Mouse (Mus musculus): ENCODE measurements around the gene Galnt4. TPM values are rescaled to one million over a fixed set of nuclear protein-coding genes. Genes with fewer than 3 reads are reported as not detected.

Gene Galnt4
- polyA plus RNA-seq, 1 experiment from 2014 or later, result 2.9 TPM

DNA sequence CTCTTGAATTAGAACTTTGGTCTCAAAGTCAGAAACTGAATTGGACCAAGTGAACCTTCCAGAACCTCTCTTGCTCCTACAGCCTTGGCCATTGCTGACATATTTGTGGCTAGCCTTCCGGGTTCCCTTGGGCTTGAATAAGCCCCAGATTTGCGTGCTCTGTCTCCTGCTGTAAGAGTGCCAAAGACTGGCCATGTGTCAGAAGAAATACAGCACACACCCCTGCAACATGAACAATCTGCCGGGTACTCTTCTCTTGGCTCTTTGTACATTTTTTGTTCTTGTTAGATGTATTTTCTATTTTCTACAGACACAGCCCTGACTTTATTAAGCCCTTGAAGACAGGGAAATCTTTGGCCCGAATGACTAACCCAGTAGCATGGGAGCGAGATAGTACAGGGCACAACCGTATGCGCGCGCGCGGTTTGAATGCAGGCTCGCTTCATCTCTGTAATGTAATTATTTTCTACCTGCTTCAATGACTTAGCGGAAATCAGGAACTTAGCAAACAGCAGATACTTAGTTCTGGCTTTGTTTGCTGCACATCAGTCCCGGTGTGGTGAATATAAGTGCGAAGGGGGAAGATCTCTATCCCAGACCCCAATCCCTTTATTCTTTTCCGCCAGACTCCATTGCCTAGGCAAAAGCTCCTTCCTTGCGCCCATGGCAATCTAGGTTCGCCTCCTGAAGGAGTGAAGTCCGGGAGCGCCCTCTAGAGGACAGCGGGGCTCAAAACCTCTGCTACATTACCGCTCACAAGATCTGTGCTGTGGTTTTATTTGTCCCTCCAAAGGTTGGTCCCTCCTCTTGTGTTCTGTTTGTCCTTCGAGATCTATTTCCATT is 23.3 kb upstream of the Galnt4 start:
- H3K4me1 ChIP-seq (ENCODE audit: control insufficient read depth, insufficient read depth, low read length), result no peaks in the 10 kb centered on the region
- H3K27ac ChIP-seq (ENCODE audit: low read depth, low read length), result no peak overlapping the region
- H3K9ac ChIP-seq (replicated peaks; ENCODE audit: low read depth, low read length), result no peak overlapping the region
- H3K36me3 ChIP-seq (ENCODE audit: control insufficient read depth, insufficient read depth, low read length), result no peaks in the 10 kb centered on the region
- WGBS, result 48% methylated on average over 23 of the region's 23 CpGs
- H3K4me3 ChIP-seq (ENCODE audit: low read depth, low read length), result no peak overlapping the region
- H3K9me3 ChIP-seq (ENCODE audit: control insufficient read depth, low read length), result no peaks in the 10 kb centered on the region
- ATAC-seq (ENCODE audit: low read depth), result peak; percentile 93
- H3K27me3 ChIP-seq (ENCODE audit: control insufficient read depth, insufficient read depth, low read length), result no peaks in the 10 kb centered on the region
- no peak overlapping the region for H3K4me2 ChIP-seq (ENCODE audit: low read depth, low read length)

DNA sequence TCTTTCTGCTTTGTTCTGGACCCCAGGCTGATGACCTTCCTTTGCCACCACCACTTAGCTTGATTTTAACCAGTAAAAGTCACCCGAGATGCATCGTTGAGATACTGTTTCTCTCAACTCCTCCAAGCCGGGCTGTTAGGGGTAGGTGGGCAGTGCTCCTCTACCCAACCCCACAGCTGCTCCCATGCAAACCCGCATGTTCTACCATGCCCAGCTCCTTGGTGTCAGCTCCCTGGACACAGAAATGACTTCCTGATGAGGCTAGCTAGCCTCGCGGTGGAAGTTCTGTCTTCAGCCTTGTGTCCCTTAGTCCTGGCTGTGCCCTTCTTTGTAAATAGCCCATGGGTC is 22.7 kb upstream of the Galnt4 start:
- Histone ChIP-seq H3K9ac (replicated peaks; ENCODE audit: low read depth, low read length) (no peak overlapping the region), H3K4me1 (ENCODE audit: control insufficient read depth, insufficient read depth, low read length) (no peaks in the 10 kb centered on the region), H3K4me3 (ENCODE audit: low read depth, low read length) (no peak overlapping the region), H3K27ac (ENCODE audit: low read depth, low read length) (no peak overlapping the region), H3K9me3 (ENCODE audit: control insufficient read depth, low read length) (no peaks in the 10 kb centered on the region), H3K36me3 (ENCODE audit: control insufficient read depth, insufficient read depth, low read length) (no peaks in the 10 kb centered on the region), H3K27me3 (ENCODE audit: control insufficient read depth, insufficient read depth, low read length) (no peaks in the 10 kb centered on the region), H3K4me2 (ENCODE audit: low read depth, low read length) (no peak overlapping the region)
- peak; percentile 19; the same call in 1 of the 2 replicates for ATAC-seq (ENCODE audit: low read depth)
- WGBS, result 63% methylated on average over 6 of the region's 6 CpGs

DNA sequence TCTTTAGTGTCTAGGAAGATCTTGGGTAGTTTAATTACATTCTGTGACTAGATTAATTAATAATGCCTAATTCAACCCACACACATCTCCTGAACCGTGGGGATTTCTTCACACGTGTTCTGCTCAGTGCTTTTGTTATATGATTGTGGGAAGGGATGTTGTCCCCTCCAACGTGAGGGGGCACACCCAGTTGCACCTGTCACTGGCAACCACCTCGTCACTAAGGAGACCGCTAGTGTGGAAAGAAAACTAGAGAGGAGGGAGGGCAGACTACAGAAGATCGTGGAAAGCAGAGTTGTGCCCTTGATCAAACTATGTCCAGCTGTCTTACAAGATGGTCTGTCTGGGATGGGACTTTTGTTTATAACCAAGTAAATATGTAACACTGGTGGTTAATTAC is 21.9 kb upstream of the Galnt4 start:
- no peak overlapping the region for H3K4me3 ChIP-seq (ENCODE audit: low read depth, low read length)

DNA sequence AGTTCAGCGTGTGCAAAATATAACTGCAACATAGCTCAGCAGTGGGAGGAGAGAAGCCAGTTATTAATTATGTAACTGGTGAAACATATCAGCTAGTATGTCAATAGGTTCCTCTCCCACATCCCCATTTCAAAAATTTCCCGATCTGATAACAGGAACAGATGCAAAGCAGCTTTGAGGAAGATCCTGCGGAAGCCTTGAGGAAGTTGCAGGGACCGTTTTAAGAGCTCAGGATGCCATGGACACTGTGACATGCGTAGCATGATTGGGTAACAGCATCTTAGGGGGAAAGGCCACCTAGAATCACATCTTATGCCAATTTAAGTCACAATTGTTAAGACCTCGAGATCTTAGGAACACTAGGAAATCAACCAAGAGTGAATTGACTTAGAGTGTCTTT is 18.1 kb upstream of the Galnt4 start:
- WGBS, result 86% methylated on average over 6 of the region's 6 CpGs
- no peaks in the 10 kb centered on the region for H3K36me3 ChIP-seq (ENCODE audit: control insufficient read depth, insufficient read depth, low read length)
- H3K27me3 ChIP-seq (ENCODE audit: control insufficient read depth, insufficient read depth, low read length), result no peaks in the 10 kb centered on the region
- H3K4me2 ChIP-seq (ENCODE audit: low read depth, low read length), result no peak overlapping the region
- H3K9ac ChIP-seq (replicated peaks; ENCODE audit: low read depth, low read length), result no peak overlapping the region
- no peak overlapping the region for H3K4me3 ChIP-seq (ENCODE audit: low read depth, low read length)
- ATAC-seq (ENCODE audit: low read depth), result no peak
- H3K9me3 ChIP-seq (ENCODE audit: control insufficient read depth, low read length), result no peaks in the 10 kb centered on the region
- H3K27ac ChIP-seq (ENCODE audit: low read depth, low read length), result no peak overlapping the region
- no peaks in the 10 kb centered on the region for H3K4me1 ChIP-seq (ENCODE audit: control insufficient read depth, insufficient read depth, low read length)

More for the DNA sequence above, 21.9 kb upstream of the Galnt4 start:
- Histone ChIP-seq H3K4me1 (ENCODE audit: control insufficient read depth, insufficient read depth, low read length) (no peaks in the 10 kb centered on the region), H3K27ac (ENCODE audit: low read depth, low read length) (no peak overlapping the region), H3K36me3 (ENCODE audit: control insufficient read depth, insufficient read depth, low read length) (no peaks in the 10 kb centered on the region), H3K9me3 (ENCODE audit: control insufficient read depth, low read length) (no peaks in the 10 kb centered on the region), H3K27me3 (ENCODE audit: control insufficient read depth, insufficient read depth, low read length) (no peaks in the 10 kb centered on the region), H3K4me2 (ENCODE audit: low read depth, low read length) (no peak overlapping the region), H3K9ac (replicated peaks; ENCODE audit: low read depth, low read length) (no peak overlapping the region)
- 71% methylated on average over 6 of the region's 6 CpGs for WGBS
- ATAC-seq (ENCODE audit: low read depth), result no peak

DNA sequence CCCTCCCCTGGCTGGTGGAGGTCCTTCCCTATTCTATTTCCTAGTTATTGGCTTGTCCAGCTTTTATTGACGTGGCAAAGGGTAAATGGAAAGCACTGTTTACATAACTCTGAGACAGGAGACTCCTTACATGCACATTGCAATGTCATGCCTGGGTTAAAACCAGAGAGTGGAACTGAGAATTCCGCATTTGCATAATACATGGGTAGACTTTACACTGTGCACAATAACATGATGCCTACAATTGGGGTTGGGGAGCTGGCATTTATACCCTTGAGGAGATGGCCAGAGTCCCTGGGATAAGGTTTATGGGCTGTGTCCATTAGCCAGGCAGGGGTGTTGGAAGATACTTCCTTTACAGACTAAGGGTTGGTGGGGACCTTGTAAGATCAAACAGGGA is 14.6 kb upstream of the Galnt4 start:
- H3K9me3 ChIP-seq (ENCODE audit: control insufficient read depth, low read length), result no peaks in the 10 kb centered on the region
- H3K27me3 ChIP-seq (ENCODE audit: control insufficient read depth, insufficient read depth, low read length), result no peaks in the 10 kb centered on the region
- no peak overlapping the region for H3K9ac ChIP-seq (replicated peaks; ENCODE audit: low read depth, low read length)
- no peak for ATAC-seq (ENCODE audit: low read depth)
- H3K4me3 ChIP-seq (ENCODE audit: low read depth, low read length), result no peak overlapping the region
- H3K4me1 ChIP-seq (ENCODE audit: control insufficient read depth, insufficient read depth, low read length), result no peaks in the 10 kb centered on the region
- H3K4me2 ChIP-seq (ENCODE audit: low read depth, low read length), result no peak overlapping the region
- H3K36me3 ChIP-seq (ENCODE audit: control insufficient read depth, insufficient read depth, low read length), result no peaks in the 10 kb centered on the region
- 87% methylated on average over 2 of the region's 2 CpGs for WGBS
- H3K27ac ChIP-seq (ENCODE audit: low read depth, low read length), result no peak overlapping the region

DNA sequence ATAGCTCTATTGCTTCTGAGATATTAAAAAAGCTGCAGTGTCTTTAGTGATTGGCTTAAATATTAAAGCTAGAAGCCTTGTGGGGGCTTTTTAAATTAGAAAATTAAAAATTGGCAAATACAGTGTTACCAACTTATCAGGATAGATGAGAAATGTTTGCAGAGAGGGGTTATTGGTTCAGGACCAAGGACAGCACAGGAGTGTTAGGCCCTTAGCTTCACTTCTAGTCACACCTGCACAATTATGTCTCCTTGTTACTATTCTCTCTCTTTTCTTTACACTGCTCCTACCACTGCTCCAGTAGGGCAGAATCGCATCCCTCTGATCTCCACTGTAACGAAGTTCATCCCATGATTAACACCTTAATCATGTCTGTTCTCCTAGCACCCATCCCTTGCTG is 12.8 kb upstream of the Galnt4 start:
- Histone ChIP-seq H3K9me3 (ENCODE audit: control insufficient read depth, low read length) (no peaks in the 10 kb centered on the region), H3K27me3 (ENCODE audit: control insufficient read depth, insufficient read depth, low read length) (no peaks in the 10 kb centered on the region), H3K4me3 (ENCODE audit: low read depth, low read length) (no peak overlapping the region), H3K4me1 (ENCODE audit: control insufficient read depth, insufficient read depth, low read length) (no peaks in the 10 kb centered on the region), H3K9ac (replicated peaks; ENCODE audit: low read depth, low read length) (no peak overlapping the region), H3K36me3 (ENCODE audit: control insufficient read depth, insufficient read depth, low read length) (no peaks in the 10 kb centered on the region), H3K4me2 (ENCODE audit: low read depth, low read length) (no peak overlapping the region), H3K27ac (ENCODE audit: low read depth, low read length) (no peak overlapping the region)
- 76% methylated on average over 2 of the region's 2 CpGs for WGBS
- ATAC-seq (ENCODE audit: low read depth), result no peak

DNA sequence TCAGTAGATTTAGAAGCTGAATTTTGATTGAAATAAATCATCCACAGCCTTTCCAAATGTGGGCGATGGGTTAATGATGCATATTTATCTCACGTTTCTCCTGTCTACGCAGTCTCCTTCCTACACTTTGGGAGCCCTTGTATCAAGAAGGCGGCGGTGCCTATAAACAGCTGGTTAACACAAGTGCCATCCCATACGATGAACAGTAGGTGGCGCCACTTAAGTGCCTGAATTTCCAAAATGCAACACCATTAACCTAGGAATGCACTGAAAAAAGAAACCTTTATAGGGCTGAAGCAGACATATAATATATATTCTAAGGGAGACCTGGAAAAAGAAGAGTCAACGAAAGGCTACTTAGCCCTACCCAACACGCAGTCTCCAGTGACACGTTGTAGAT is 10.6 kb upstream of the Galnt4 start:
- H3K4me3 ChIP-seq (ENCODE audit: low read depth, low read length), result no peak overlapping the region
- H3K27ac ChIP-seq (ENCODE audit: low read depth, low read length), result no peak overlapping the region
- peak; percentile 41; the same call in 1 of the 2 replicates for ATAC-seq (ENCODE audit: low read depth)
- no peaks in the 10 kb centered on the region for H3K27me3 ChIP-seq (ENCODE audit: control insufficient read depth, insufficient read depth, low read length)
- H3K9me3 ChIP-seq (ENCODE audit: control insufficient read depth, low read length), result no peaks in the 10 kb centered on the region
- 74% methylated on average over 10 of the region's 10 CpGs for whole genome bisulfite sequencing
- H3K9ac ChIP-seq (replicated peaks; ENCODE audit: low read depth, low read length), result no peak overlapping the region
- no peaks in the 10 kb centered on the region for H3K36me3 ChIP-seq (ENCODE audit: control insufficient read depth, insufficient read depth, low read length)
- H3K4me1 ChIP-seq (ENCODE audit: control insufficient read depth, insufficient read depth, low read length), result no peaks in the 10 kb centered on the region
- no peak overlapping the region for H3K4me2 ChIP-seq (ENCODE audit: low read depth, low read length)

DNA sequence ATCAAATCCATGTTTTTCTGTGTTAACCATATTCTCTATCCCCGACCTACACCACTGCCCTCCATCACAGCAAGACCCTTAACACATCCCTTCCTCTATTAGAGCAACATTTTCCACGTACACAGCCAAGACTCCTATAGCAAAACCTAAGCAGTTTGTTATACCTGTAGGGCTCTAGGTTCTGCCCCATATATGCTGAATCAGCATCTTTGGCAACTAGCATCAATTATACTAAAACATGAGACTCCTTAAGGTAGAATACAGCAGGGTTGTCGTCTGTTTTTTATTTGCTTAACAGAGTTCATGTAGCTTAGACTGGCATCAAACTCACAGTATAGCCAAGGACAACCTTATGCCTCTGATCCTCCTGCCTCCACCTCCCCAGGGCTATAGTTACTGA is 2.4 kb upstream of the Galnt4 start:
- 89% methylated on average over 3 of the region's 3 CpGs for WGBS
- H3K4me2 ChIP-seq (ENCODE audit: low read depth, low read length), result no peak overlapping the region
- H3K27ac ChIP-seq (ENCODE audit: low read depth, low read length), result no peak overlapping the region
- ATAC-seq (ENCODE audit: low read depth), result no peak
- no peaks in the 10 kb centered on the region for H3K9me3 ChIP-seq (ENCODE audit: control insufficient read depth, low read length)
- H3K36me3 ChIP-seq (ENCODE audit: control insufficient read depth, insufficient read depth, low read length), result no peaks in the 10 kb centered on the region
- no peak overlapping the region for H3K4me3 ChIP-seq (ENCODE audit: low read depth, low read length)
- H3K9ac ChIP-seq (replicated peaks; ENCODE audit: low read depth, low read length), result no peak overlapping the region
- H3K4me1 ChIP-seq (ENCODE audit: control insufficient read depth, insufficient read depth, low read length), result 0 out of 2 replicates have a peak, but pooled peaks cover 12% of the 10 kb centered on the region
- no peaks in the 10 kb centered on the region for H3K27me3 ChIP-seq (ENCODE audit: control insufficient read depth, insufficient read depth, low read length)

DNA sequence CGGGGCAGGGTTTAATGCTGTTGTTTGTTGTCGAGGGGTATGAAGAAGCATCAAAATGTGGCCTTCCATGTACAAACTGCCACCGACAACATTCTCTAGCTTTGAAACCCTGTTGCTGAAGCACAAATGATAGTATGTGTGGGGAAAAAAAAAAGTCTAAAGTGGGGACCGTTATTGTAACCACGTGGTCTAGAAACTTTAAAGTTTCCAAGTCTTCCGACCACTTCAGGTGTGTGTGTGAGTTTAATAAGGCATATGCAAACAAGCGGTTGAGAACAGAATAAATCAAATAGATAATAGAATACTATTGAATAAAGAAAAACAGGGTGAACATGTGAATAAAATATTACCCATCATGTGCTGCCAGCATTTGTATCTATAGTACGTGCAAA is 1.7 kb upstream of the Galnt4 start:
- ATAC-seq (ENCODE audit: low read depth), result no peak
- Histone ChIP-seq H3K4me2 (ENCODE audit: low read depth, low read length) (peak overlapping the region; percentile 51), H3K27ac (ENCODE audit: low read depth, low read length) (peak overlapping the region; percentile 92; the same call in 1 of the 2 replicates), H3K27me3 (ENCODE audit: control insufficient read depth, insufficient read depth, low read length) (no peaks in the 10 kb centered on the region), H3K4me3 (ENCODE audit: low read depth, low read length) (peak overlapping the region; percentile 96), H3K9ac (replicated peaks; ENCODE audit: low read depth, low read length) (peak overlapping the region; percentile 94), H3K9me3 (ENCODE audit: control insufficient read depth, low read length) (no peaks in the 10 kb centered on the region), H3K36me3 (ENCODE audit: control insufficient read depth, insufficient read depth, low read length) (0 out of 2 replicates have a peak, but pooled peaks cover 6% of the 10 kb centered on the region), H3K4me1 (ENCODE audit: control insufficient read depth, insufficient read depth, low read length) (peaks cover 16% of the 10 kb centered on the region; the same call in 1 of the 2 replicates)
- WGBS, result 35% methylated on average over 8 of the region's 8 CpGs

All from neural tube, embryonic 14.5 days (tissue).